Mouse (Mus musculus): Measurements from ENCODE around the gene Fkbp5.
"Not testable (repeated sequence)": the region's sequence is repeated elsewhere in the genome, so short reads cannot be mapped to it uniquely, and the experiment has no call there.

Gene Fkbp5

DNA sequence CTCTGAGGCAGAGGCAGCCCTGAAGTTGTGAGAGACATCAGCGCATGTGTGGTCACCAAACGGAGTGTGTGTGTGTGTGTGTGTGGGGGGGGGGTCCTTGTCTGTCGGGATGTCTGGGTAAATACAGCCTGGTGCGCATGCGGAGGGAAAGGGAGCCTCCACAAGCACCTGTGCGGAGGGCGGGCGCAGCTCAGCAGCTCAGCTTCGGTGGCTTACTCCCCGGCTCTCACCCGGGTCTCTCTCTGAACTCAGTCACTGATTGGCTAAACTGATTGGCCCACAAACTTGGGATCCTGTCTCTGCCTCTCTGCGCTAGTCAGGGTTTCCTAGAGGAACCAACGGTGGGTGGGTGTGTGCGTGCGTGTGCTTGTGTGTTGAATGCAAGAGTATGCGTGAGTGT is 142.8 kb downstream of the Fkbp5 start:
- DNase-seq (ENCODE audit: low read depth, low spot score), result peak; percentile 24

DNA sequence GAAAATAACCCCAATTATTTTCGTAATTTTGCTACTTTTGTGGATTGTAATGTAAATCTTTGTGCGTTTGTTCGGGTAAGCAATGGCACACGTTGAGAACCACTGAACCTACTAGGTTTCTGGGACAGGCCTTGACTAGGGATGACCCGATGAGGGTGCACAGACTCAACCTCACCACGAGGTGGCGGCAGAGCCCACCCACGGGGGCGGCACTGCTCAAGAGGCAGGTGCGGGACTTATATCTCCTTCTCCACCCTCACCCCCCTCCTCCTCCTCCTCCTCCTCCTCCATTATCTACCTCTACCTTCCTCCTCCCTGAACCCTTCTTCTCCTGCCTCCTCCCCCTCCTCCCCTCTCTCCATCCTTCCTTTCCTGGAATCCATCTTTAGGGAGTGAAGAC is 143.5 kb downstream of the Fkbp5 start:
- peak; percentile 81 for DNase-seq (ENCODE audit: low read depth, low spot score)

DNA sequence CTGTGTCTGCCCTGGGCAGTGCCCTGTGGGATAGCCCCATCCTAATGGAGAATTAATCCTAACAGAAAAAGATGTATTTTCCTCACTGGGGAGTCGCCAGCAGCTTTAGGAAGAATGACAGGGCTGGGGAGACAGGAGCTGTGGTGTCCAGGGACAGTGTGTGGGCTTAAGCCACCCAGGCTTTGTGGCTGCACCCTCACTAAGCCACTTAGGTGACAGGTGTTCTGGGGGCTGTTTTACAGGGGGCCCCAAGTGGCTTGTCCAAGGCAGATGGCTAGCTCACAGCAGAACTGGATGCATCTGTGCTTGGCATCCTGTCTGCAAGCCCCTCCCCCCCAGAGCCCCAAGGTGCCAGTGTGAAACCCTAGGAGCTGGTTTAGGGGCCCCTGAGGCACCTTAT is 145.4 kb downstream of the Fkbp5 start:
- DNase-seq (ENCODE audit: low read depth, low spot score), result no peak

- no peak for DNase-seq (ENCODE audit: low read depth, low spot score)
These were observed 146.0 kb downstream of the Fkbp5 start for GRCm38 (mm10) chr17:28371286-28371685.

GRCm38 (mm10) chr17:28369056-28369455 is 148.3 kb downstream of the Fkbp5 start:
- no peak for DNase-seq (ENCODE audit: low read depth, low spot score)

- DNase-seq (ENCODE audit: low read depth, low spot score), result peak; percentile 83
These were observed 148.9 kb downstream of the Fkbp5 start for GRCm38 (mm10) chr17:28368449-28368848.

GRCm38 (mm10) chr17:28365122-28365521 is 152.2 kb downstream of the Fkbp5 start, which contains the start of gene Tulp1:
Gene Tulp1, minus strand, starts transcription at chr17:28365222.
- no peak for DNase-seq (ENCODE audit: low read depth, low spot score)

DNA sequence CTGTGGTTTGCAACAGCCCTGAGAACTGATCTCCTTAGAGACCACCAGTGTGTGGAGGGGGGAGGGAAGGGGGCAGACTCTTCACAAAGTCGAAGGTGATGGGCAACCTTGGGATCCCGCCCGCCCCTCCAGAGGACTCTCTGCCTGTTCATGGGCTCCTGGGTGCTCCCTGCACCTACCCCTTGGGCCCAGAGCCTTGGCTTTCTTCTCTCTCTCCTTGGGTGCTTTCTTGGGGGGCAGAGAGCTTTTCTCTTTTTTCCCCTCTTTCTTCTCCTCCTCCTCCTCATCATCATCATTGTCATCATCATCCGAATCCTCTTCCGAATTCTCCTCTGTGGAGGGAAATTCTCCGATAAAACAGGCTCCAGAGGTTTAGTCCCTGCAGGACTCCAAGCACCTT is 153.8 kb downstream of the Fkbp5 start:
- DNase-seq (ENCODE audit: low read depth, low spot score), result no peak

DNA sequence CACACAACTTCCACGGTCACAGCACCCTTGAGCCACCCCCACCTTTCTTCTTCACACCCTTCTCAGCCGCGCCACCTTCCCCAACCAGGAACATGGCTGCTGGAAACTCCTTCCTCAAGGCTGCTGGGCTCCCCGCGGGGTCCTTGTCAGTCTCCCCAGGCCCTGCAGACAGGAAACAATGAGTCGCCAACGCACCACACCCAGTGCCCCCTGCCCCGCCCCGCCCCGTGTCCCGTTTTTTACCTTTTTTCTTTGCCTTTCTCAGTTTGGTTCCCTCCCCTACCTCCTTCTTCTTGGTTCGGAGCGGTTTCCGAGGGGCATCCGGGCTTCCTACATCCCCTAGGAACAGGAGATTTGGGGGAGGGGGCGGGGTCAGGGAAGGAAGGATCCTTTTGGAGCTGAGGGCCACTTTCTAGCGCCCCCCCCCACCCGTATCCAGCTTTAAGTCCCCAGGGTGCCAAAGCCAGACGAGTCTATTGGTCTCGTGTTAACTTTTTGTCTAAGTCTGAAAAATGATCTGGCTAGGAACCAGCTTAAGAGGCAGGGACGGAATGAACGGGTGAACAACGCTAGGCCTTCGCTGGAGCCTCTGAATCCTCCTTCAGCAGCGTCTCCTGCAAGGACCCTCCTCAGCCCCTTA is 154.6 kb downstream of the Fkbp5 start:
- peak; percentile 31 for DNase-seq (ENCODE audit: low read depth, low spot score)

DNA sequence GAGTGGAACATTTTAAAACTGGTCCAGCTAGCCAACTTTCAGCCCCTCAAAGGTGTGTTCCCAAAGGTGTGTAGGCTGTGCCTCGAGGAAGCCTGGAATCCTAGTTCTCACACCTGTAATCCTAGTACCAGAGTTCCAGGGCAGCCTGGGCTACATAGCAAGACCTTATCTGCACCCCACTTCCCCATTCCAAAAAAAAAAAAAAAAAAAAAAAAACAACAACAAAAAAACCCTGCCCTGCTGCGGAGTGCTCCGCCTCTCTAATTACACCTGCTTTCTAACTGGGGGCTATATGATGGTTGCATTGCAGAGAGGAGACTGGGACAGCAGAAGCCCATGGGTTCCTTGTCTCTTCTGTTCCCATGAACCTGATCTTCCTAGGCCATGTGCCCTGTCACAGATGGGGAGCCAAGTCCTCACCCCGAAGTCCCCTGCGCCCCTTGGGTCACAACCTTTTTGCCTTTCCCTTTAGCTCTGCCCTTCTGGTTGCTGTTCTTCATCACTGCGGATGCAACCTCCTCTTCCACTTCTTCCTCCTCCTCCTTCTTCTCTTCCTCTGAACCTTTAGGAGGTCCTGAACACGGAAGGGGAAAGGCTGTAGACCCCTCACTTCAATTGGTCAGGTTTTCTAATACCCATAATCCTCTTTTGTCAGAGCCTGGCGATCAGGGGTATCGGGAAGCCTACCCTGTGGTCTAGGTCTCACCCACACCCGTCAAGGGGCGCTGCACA is 155.2 kb downstream of the Fkbp5 start:
- DNase-seq (ENCODE audit: low read depth, low spot score), result no peak

- no peak for DNase-seq (ENCODE audit: low read depth, low spot score)
These were observed 156.6 kb downstream of the Fkbp5 start for GRCm38 (mm10) chr17:28360531-28361277.

DNA sequence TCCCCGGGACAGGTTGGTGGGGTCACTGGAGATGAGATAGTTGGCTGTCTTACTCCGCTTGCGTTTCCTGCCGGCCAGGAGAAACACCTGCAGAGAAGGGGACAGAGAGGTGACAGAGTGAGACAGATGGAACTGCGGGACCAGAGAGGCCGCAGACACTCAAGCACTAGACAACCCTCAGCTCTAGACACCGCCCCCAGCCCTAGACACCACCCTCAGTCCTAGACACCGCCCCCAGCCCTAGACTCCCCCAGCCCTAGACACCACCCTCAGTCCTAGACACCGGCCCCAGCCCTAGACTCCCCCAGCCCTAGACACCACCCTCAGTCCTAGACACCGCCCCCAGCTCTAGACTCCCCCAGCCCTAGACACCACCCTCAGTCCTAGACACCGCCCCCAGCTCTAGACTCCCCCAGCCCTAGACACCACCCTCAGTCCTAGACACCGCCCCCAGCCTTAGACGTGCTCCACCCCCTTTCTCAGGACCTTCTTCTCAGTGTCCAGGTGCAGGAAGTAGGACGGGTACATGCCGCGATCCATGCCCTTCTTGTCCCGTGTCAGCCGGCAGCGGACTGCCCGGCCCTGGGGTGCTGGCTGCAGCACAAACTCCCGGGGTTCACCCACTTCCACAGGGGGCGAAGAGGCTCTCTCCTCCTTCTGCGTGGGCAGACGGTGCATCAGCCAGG is 158.6 kb downstream of the Fkbp5 start:
- DNase-seq (ENCODE audit: low read depth, low spot score), result not testable (repeated sequence)

- no peak for DNase-seq (ENCODE audit: low read depth, low spot score)
These were observed 161.5 kb downstream of the Fkbp5 start for GRCm38 (mm10) chr17:28355871-28356270.

- no peak for DNase-seq (ENCODE audit: low read depth, low spot score)
These were observed 165.3 kb downstream of the Fkbp5 start for GRCm38 (mm10) chr17:28352018-28352417.

- peak; percentile 25 for DNase-seq (ENCODE audit: low read depth, low spot score)
These were observed 165.9 kb downstream of the Fkbp5 start for GRCm38 (mm10) chr17:28351353-28351890.

GRCm38 (mm10) chr17:28350466-28351352 is 166.6 kb downstream of the Fkbp5 start, which contains the start of gene Tead3:
Gene Tead3, minus strand, starts transcription at chr17:28350817.
- DNase-seq (ENCODE audit: low read depth, low spot score), result peak; percentile 75

- DNase-seq (ENCODE audit: low read depth, low spot score), result peak; percentile 32
These were observed 167.3 kb downstream of the Fkbp5 start for GRCm38 (mm10) chr17:28349901-28350465.

DNA sequence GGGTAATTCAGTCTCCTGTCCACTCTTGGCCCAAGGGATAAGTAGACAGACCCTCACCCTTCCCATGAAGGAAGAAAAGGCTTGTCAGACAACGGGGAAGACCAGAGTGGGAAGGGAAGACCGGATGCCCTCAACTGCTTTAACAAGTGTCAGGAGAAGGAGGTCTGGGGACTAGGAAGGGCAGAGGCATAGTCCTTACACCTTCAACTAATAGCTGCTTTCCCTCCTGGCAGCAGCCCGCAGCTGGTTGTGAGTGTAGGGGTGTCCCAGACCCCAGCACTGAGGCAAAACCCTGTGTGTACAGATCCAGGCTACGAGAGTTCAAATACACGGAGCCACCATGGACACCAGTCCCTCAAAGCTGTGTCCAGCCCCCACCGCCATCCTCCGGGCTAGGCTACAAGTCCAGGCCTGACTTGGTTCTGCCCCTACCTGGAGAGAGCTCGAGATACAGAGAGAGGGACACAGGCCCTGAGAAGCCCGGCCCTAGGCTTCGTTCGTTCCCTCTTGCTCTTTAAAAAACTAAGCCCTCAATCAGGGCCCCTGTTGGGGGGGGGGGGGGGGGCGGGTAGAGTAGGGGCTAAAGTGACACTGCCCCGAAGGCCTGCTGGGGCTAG is 168.0 kb downstream of the Fkbp5 start:
- DNase-seq (ENCODE audit: low read depth, low spot score), result no peak
